In genomic region chr15:27137580-27137979, GRCm38 (mm10) we compare ENCODE assay signal across 14 mouse cellular contexts.
"Had no signal": no experiment of that assay in that cellular context is flagged by ENCODE, and none has a peak within 500 bp of the region (broad histone marks: within the 10 kb centered on the region; RNA-seq: fewer than 3 reads in every experiment).

No protein-coding gene starts in this region.

- DNase-seq: kidney, adult 2 months; kidney, postnatal 14 days; left cerebral cortex, postnatal 4 days; lung, adult 2 months; retina, postnatal 1 day; right cerebral cortex, postnatal 14 days; thymus, adult 2 months; thymus, postnatal 25 days had no signal

- H3K4me1 ChIP-seq: kidney, embryonic 15.5 days; midbrain, embryonic 12.5 days; neural tube, embryonic 13.5 days had no signal

- ATAC-seq: midbrain, embryonic 16.5 days had no signal

- H3K9ac ChIP-seq: kidney, embryonic 15.5 days; limb, embryonic 13.5 days; liver, embryonic 14.5 days; midbrain, embryonic 12.5 days; neural tube, embryonic 13.5 days had no signal

- H3K9me3 ChIP-seq: kidney, embryonic 15.5 days; limb, embryonic 13.5 days; midbrain, embryonic 12.5 days; neural tube, embryonic 13.5 days had no signal

- H3K27me3 ChIP-seq: kidney, embryonic 15.5 days; limb, embryonic 13.5 days; midbrain, embryonic 12.5 days; neural tube, embryonic 13.5 days had no signal

- H3K27ac ChIP-seq: kidney, embryonic 15.5 days; limb, embryonic 13.5 days; liver, embryonic 14.5 days; midbrain, embryonic 12.5 days; neural tube, embryonic 13.5 days had no signal

- H3K4me2 ChIP-seq: kidney, embryonic 15.5 days; limb, embryonic 13.5 days; midbrain, embryonic 12.5 days; neural tube, embryonic 13.5 days had no signal

- H3K4me3 ChIP-seq: kidney, embryonic 15.5 days; limb, embryonic 13.5 days; midbrain, embryonic 12.5 days; neural tube, embryonic 13.5 days had no signal

- H3K36me3 ChIP-seq: kidney, embryonic 15.5 days; limb, embryonic 13.5 days; midbrain, embryonic 12.5 days; neural tube, embryonic 13.5 days had no signal
